Mouse (Mus musculus): ENCODE results near the gene Ralbp1. TPM values are rescaled to one million over a fixed set of nuclear protein-coding genes. Genes with fewer than 3 reads are reported as not detected.
A peak's percentile ranks its signal among the peaks of the same experiment; 100 is the strongest.

Ralbp1 gene
- total RNA-seq (2014; rRNA removed) (32.9 and 42.0 TPM in 2 replicates), polyA plus RNA-seq (2015; fragmentation: Nextera tagmentation; extraction: Ambion mirVana) (50.0 and 55.8 TPM in 2 replicates)

DNA sequence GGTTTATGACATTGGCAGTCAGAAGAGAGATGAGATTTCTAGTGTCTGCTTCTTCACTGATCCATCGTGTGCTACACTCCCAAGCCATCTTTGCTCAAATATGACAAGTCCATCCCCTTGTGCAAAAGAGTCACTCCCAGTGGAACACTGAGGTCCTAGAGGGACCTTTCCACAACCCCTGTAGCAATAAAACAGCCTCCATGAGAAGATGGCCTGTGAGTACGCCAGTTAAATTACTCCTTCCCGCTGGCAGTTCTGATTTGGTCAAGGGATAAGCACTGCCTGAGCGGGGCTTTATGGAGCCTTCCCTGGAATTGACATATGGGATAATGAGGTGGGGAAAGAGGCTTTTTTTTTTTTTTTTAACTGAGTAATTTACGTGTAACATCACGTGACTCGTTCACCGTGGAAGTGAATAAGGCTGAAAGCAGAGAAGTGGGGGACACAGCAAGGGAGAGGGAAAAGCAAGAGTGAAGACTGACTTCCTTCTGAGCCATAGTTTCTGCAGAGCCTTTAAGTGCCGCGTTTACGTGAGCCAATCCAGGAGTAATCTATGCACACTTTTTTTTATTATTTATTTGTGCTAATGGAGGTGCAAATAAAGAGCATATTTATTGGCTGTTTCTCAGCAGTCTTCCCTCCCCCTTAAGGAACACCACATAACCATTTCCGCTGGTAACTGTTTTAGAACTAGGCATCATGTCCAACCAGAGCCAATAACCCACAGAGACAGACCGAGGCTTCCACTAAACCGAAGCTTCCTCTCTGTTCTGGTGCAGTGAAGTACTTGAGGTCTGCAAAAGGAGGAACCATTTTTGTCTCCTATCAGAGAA is at the start of gene Ralbp1:
Gene Ralbp1 (minus strand): TSS at position 102 of the 833 bp plus-strand sequence.
- H3K4me3 ChIP-seq (ENCODE audit: low read depth, low read length), result peak within 1 kb of the TSS; percentile 96
- H3K9me3 ChIP-seq (ENCODE audit: low read length), result no peaks in the 10 kb centered on the region
- H3K4me2 ChIP-seq (ENCODE audit: low read depth, low read length, poor library complexity, severe bottlenecking), result peak within 1 kb of the TSS; percentile 79
- 6% methylated on average over 14 of the region's 14 CpGs for WGBS
- peak; percentile 2; the same call in 1 of the 2 replicates for ATAC-seq (ENCODE audit: low FRiP score)
- peaks cover 10% of the 10 kb centered on the region; the same call in 1 of the 2 replicates for H3K4me1 ChIP-seq (ENCODE audit: insufficient read depth, low read length)
- H3K9ac ChIP-seq (replicated peaks; ENCODE audit: low read length, poor library complexity, severe bottlenecking), result peak within 1 kb of the TSS; percentile 85
- no peaks in the 10 kb centered on the region for H3K36me3 ChIP-seq (ENCODE audit: insufficient read depth, low read length)
- TF ChIP-seq CTCF (IDR thresholded peaks at IDR 0.05), result no peak
- H3K27ac ChIP-seq (ENCODE audit: low read depth, low read length), result peak within 1 kb of the TSS; percentile 87
- DNase-seq (ENCODE audit: low spot score), result peak; percentile 72
- H3K27me3 ChIP-seq (ENCODE audit: insufficient read depth, low read length), result no peaks in the 10 kb centered on the region

DNA sequence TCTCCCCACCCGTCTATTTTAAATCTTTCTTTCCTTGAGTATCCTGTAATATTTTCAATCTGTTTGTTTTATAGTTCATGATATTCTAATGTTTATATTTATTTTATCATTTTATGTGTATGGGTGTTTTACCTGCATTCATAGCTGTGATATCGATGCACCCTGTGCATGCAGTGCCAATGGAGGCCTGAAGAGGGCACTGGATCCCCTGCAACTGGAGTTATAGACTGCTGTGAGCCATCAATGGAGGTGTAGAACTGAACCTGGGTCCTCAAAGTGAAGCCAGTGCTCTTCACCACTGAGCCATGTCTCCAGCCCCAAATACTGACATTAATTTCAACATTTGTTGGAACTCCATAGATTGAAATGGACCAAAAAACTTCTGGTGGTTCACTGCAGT is 48.1 kb upstream of the Ralbp1 start:
- no peak overlapping the region for H3K9ac ChIP-seq (replicated peaks; ENCODE audit: low read length, poor library complexity, severe bottlenecking)
- no peak overlapping the region for H3K4me3 ChIP-seq (ENCODE audit: low read depth, low read length)
- no peak overlapping the region for H3K27ac ChIP-seq (ENCODE audit: low read depth, low read length)
- 99% methylated on average over 2 of the region's 2 CpGs for WGBS
- H3K4me2 ChIP-seq (ENCODE audit: low read depth, low read length, poor library complexity, severe bottlenecking), result no peak overlapping the region
- no peaks in the 10 kb centered on the region for H3K9me3 ChIP-seq (ENCODE audit: low read length)
- no peaks in the 10 kb centered on the region for H3K27me3 ChIP-seq (ENCODE audit: insufficient read depth, low read length)
- peaks cover 29% of the 10 kb centered on the region for H3K36me3 ChIP-seq (ENCODE audit: insufficient read depth, low read length)
- no peaks in the 10 kb centered on the region for H3K4me1 ChIP-seq (ENCODE audit: insufficient read depth, low read length)
- DNase-seq (ENCODE audit: low spot score) (no peak), ATAC-seq (ENCODE audit: low FRiP score) (no peak)
- TF ChIP-seq CTCF (IDR thresholded peaks at IDR 0.05), result peak; percentile 56

DNA sequence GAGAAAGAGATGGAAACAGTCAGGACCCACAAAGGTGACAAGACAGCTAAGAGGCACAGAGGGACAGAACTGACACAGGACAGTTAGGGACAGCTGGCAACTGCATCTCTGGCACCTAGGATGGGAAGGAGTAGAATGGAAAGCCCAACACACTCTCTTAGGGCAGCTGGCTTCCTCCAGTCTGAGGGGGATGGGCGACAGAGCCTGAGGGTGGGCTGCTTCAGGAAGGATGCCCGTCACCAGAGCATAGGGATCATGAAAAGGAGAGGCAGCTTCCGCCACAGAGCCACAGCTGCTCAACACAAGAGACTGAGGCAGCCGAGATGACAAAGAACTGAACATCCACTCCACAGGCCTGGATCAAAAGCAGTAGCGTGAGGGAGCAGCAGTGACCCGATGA is 45.9 kb upstream of the Ralbp1 start:
- TF ChIP-seq CTCF (IDR thresholded peaks at IDR 0.05), result no peak
- no peak for DNase-seq (ENCODE audit: low spot score)

DNA sequence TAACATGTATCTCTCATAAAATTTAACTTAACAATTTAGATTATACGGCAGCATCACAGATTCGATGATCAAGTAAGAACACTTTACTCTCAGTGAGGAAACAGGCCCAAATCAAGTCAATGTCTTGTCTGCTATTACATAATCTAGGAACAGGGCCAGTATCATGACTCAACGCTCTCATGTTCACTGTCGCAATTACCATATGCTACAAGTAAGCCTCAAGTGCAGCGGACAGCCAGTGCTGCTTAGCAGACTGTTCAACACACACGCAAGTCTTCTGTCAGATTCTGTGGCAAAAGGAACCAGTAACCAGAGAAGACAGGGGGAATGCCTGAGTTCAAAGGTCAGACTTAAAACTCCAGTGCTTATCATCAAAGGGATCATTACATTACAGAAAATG is 45.4 kb upstream of the Ralbp1 start:
- ATAC-seq (ENCODE audit: low FRiP score), result no peak
- Histone ChIP-seq H3K36me3 (ENCODE audit: insufficient read depth, low read length) (peaks cover 32% of the 10 kb centered on the region), H3K4me2 (ENCODE audit: low read depth, low read length, poor library complexity, severe bottlenecking) (no peak overlapping the region), H3K27ac (ENCODE audit: low read depth, low read length) (no peak overlapping the region), H3K9me3 (ENCODE audit: low read length) (no peaks in the 10 kb centered on the region), H3K27me3 (ENCODE audit: insufficient read depth, low read length) (no peaks in the 10 kb centered on the region), H3K4me3 (ENCODE audit: low read depth, low read length) (no peak overlapping the region), H3K9ac (replicated peaks; ENCODE audit: low read length, poor library complexity, severe bottlenecking) (no peak overlapping the region), H3K4me1 (ENCODE audit: insufficient read depth, low read length) (no peaks in the 10 kb centered on the region)
- WGBS, result 81% methylated on average over 6 of the region's 6 CpGs
- no peak for TF ChIP-seq CTCF (IDR thresholded peaks at IDR 0.05)
- DNase-seq (ENCODE audit: low spot score), result peak; percentile 49

More for the DNA sequence above, 45.9 kb upstream of the Ralbp1 start:
- ATAC-seq (ENCODE audit: low FRiP score), result no peak
- H3K4me3 ChIP-seq (ENCODE audit: low read depth, low read length), result no peak overlapping the region
- no peaks in the 10 kb centered on the region for H3K9me3 ChIP-seq (ENCODE audit: low read length)
- H3K27me3 ChIP-seq (ENCODE audit: insufficient read depth, low read length), result no peaks in the 10 kb centered on the region
- H3K4me2 ChIP-seq (ENCODE audit: low read depth, low read length, poor library complexity, severe bottlenecking), result no peak overlapping the region
- no peak overlapping the region for H3K9ac ChIP-seq (replicated peaks; ENCODE audit: low read length, poor library complexity, severe bottlenecking)
- peaks cover 27% of the 10 kb centered on the region for H3K36me3 ChIP-seq (ENCODE audit: insufficient read depth, low read length)
- no peaks in the 10 kb centered on the region for H3K4me1 ChIP-seq (ENCODE audit: insufficient read depth, low read length)
- 34% methylated on average over 6 of the region's 6 CpGs for WGBS
- no peak overlapping the region for H3K27ac ChIP-seq (ENCODE audit: low read depth, low read length)

DNA sequence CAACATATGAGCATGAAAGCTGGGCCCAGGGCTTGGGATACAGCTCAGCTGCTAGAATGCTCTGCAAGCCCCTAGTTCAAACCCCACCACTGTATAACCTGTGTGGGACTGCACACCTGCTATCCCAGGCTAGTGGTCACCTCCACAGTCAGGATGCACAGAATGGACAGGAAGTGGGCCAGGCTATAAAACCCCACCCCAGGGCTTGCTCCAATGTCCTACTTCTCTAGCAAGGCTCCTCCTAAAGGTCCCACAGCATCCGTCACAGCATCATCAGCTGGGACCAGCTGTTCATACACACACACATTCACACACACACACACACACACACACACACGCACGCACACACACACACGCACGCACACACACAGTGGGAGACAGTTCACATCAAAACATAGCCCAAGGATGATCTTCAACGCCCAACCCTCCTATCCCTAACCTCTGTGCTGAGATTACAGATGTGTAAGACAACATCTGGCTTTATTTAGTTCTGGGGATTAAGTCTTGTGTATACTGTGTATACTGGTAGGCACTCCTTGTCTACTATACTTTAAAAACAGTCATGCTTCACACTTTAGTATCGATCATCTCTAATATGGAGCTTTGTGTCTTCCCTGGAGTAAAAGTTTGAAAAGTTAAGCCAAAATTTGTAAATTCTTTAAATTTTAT is 44.7 kb upstream of the Ralbp1 start:
- no peak for TF ChIP-seq CTCF (IDR thresholded peaks at IDR 0.05)
- DNase-seq (ENCODE audit: low spot score), result no peak
- no peaks in the 10 kb centered on the region for H3K27me3 ChIP-seq (ENCODE audit: insufficient read depth, low read length)
- H3K27ac ChIP-seq (ENCODE audit: low read depth, low read length), result no peak overlapping the region
- no peaks in the 10 kb centered on the region for H3K9me3 ChIP-seq (ENCODE audit: low read length)
- H3K36me3 ChIP-seq (ENCODE audit: insufficient read depth, low read length), result peaks cover 37% of the 10 kb centered on the region
- H3K9ac ChIP-seq (replicated peaks; ENCODE audit: low read length, poor library complexity, severe bottlenecking), result no peak overlapping the region
- no peak overlapping the region for H3K4me3 ChIP-seq (ENCODE audit: low read depth, low read length)
- H3K4me1 ChIP-seq (ENCODE audit: insufficient read depth, low read length), result no peaks in the 10 kb centered on the region
- ATAC-seq (ENCODE audit: low FRiP score), result no peak
- 89% methylated on average over 7 of the region's 7 CpGs for WGBS
- no peak overlapping the region for H3K4me2 ChIP-seq (ENCODE audit: low read depth, low read length, poor library complexity, severe bottlenecking)
